8 mouse cellular contexts compared by ENCODE assay signal in genomic region chr19:43675525-43676400, GRCm38 (mm10). TPM values are rescaled to one million over a fixed set of nuclear protein-coding genes. Genes with fewer than 3 reads are reported as not detected.
DNase-seq lines count a peak whose midpoint lies in the region; ATAC-seq lines count a peak whose summit lies in the region.

No protein-coding gene starts in this region.

- DNase-seq in adipocyte (ENCODE audit: low spot score) = peak; percentile 51
- DNase-seq in kidney, postnatal 10 days = peak; percentile 59
- peak; percentile 36 for DNase-seq in lung, postnatal 36 days
- DNase-seq in splenic B cell, adult 2 months (ENCODE audit: low read depth, low spot score) = peak; percentile 63
- DNase-seq in gastrocnemius, postnatal 25 days = no peak

- no peak; the same call in 1 of the 2 replicates for ATAC-seq in megakaryocyte, adult 5-6 weeks (ENCODE audit: poor library complexity, severe bottlenecking)
- peak; percentile 16; the same call in 1 of the 2 replicates for ATAC-seq in forebrain, embryonic 12.5 days (ENCODE audit: low FRiP score)

- WGBS in forebrain, embryonic 12.5 days = 2% methylated on average over 43 of the region's 43 CpGs

- H3K27me3 ChIP-seq in megakaryocyte, embryonic 14.5 days (replicated peaks) = no peaks in the 10 kb centered on the region
- 0 out of 2 replicates have a peak, but pooled peaks cover 9% of the 10 kb centered on the region for H3K27me3 ChIP-seq in forebrain, embryonic 12.5 days
- no peaks in the 10 kb centered on the region for H3K27me3 ChIP-seq in splenic B cell, adult 2 months (ENCODE audit: control insufficient read depth, insufficient read depth, low read length, poor library complexity, severe bottlenecking)

- peak overlapping the region; percentile 68 for H3K9ac ChIP-seq in forebrain, embryonic 12.5 days

- peak overlapping the region; percentile 80 for H3K4me2 ChIP-seq in forebrain, embryonic 12.5 days

- no peaks in the 10 kb centered on the region for H3K9me3 ChIP-seq in megakaryocyte, embryonic 14.5 days
- no peaks in the 10 kb centered on the region for H3K9me3 ChIP-seq in forebrain, embryonic 12.5 days

- no peaks in the 10 kb centered on the region for H3K36me3 ChIP-seq in megakaryocyte, embryonic 14.5 days (replicated peaks; ENCODE audit: low read length)
- H3K36me3 ChIP-seq in forebrain, embryonic 12.5 days (replicated peaks) = no peaks in the 10 kb centered on the region
- H3K36me3 ChIP-seq in splenic B cell, adult 2 months (ENCODE audit: control insufficient read depth, insufficient read depth, low read length, poor library complexity, severe bottlenecking) = no peaks in the 10 kb centered on the region

- H3K4me3 ChIP-seq in megakaryocyte, embryonic 14.5 days (replicated peaks) = peak overlapping the region; percentile 100
- H3K4me3 ChIP-seq in forebrain, embryonic 12.5 days (replicated peaks) = peak overlapping the region; percentile 96

- H3K4me1 ChIP-seq in megakaryocyte, embryonic 14.5 days = peaks cover 80% of the 10 kb centered on the region
- peaks cover 26% of the 10 kb centered on the region for H3K4me1 ChIP-seq in forebrain, embryonic 12.5 days

- peak overlapping the region; percentile 98 for H3K27ac ChIP-seq in forebrain, embryonic 12.5 days

RNA-seq across cellular contexts. Expression of gene Slc25a28, which starts 1.1 kb away (rescaled TPM):
- polyA plus RNA-seq in megakaryocyte, embryonic 14.5 days (2012; ENCODE audit: insufficient read depth, low replicate concordance) = 17.5 and 30.6 TPM in 2 replicates
- 21.0 and 25.0 TPM in 2 replicates for total RNA-seq in megakaryocyte, adult 5-6 weeks (2015)
- 33.5 and 33.6 TPM in 2 replicates for total RNA-seq in megakaryocyte, adult 5-6 weeks (2017)
- polyA plus RNA-seq in forebrain, embryonic 12.5 days (2016; fragmentation: Nextera tagmentation; extraction: Ambion mirVana) = 17.5 and 18.1 TPM in 2 replicates
- total RNA-seq in gastrocnemius, postnatal 25 days (2021) = 10 to 100 TPM; 18.0 to 18.9 TPM

RNA-seq across cellular contexts. Expression of gene Entpd7, which starts 13.7 kb away (rescaled TPM):
- polyA plus RNA-seq in megakaryocyte, embryonic 14.5 days (2012; ENCODE audit: insufficient read depth, low replicate concordance) = 1.2 and 2.4 TPM in 2 replicates
- total RNA-seq in megakaryocyte, adult 5-6 weeks (2015) = 16.6 and 17.8 TPM in 2 replicates
- 7.4 and 7.7 TPM in 2 replicates for total RNA-seq in megakaryocyte, adult 5-6 weeks (2017)
- polyA plus RNA-seq in forebrain, embryonic 12.5 days (2016; fragmentation: Nextera tagmentation; extraction: Ambion mirVana) = 10.2 TPM in 2 replicates
- 1 to 10 TPM; 1.8 TPM for total RNA-seq in gastrocnemius, postnatal 25 days (2021)
